Mouse (Mus musculus) ES-Bruce4 (cell line): ENCODE data around the gene Mast4.

Experiments
- CTCF ChIP-seq: IDR thresholded peaks from one replicate; pipeline ENCODE4 v1.8.1; 2011; ENCODE audit warnings: low read depth, low read length
- EP300 ChIP-seq: IDR thresholded peaks from 2 replicates; pipeline ENCODE4 v1.6.1; 2011; ENCODE audit warnings: low read depth, low read length; ENCODE audit not compliant: insufficient read depth
- POLR2A ChIP-seq: IDR thresholded peaks from one replicate; pipeline ENCODE4 v1.8.1; 2011; ENCODE audit warnings: low read length; ENCODE audit not compliant: insufficient read depth

- TF ChIP-seq POLR2A (no peak), CTCF (no peak), EP300 (no peak)
Observed at GRCm38 (mm10) chr13:102806652-102807051, 527.6 kb downstream of the Mast4 start.
